Mouse (Mus musculus): ENCODE measurements at regions not wholly inside any gene's neighbourhood (a gene's known extent, or its start where the extent isn't known, plus 50 kb on each side); places are given as distances from the start of the nearest gene placed in this dataset.

GRCm38 (mm10) chr1:23231522-23231921 is 129.5 kb upstream of the 4933415F23Rik start:
- TF ChIP-seq CTCF (IDR thresholded peaks at IDR 0.05; ENCODE audit: low read depth) (no peak), EP300 (IDR thresholded peaks at IDR 0.05; ENCODE audit: low read depth) (no peak)
